Mouse (Mus musculus) heart, adult 2 months (tissue): ENCODE measurements around the gene Tcte1.

ENCODE experiments used
- CTCF ChIP-seq: fragments of 200-600 bp; IDR thresholded peaks from 2 replicates; pipeline ENCODE4 v1.8.1; 2022; ENCODE audit warnings: antibody characterized with exemption, mild to moderate bottlenecking, moderate library complexity
- EP300 ChIP-seq: fragments of 200-500 bp; IDR thresholded peaks from 2 replicates; pipeline ENCODE4 v1.6.1; 2011; ENCODE audit warnings: low read depth, low read length, control low read depth; ENCODE audit not compliant: insufficient read depth
- POLR2A ChIP-seq: fragments of 200-500 bp; IDR thresholded peaks from 2 replicates; pipeline ENCODE4 v1.6.1; 2011; ENCODE audit warnings: mild to moderate bottlenecking, low read depth, low read length, control low read depth; ENCODE audit not compliant: insufficient read depth

DNA sequence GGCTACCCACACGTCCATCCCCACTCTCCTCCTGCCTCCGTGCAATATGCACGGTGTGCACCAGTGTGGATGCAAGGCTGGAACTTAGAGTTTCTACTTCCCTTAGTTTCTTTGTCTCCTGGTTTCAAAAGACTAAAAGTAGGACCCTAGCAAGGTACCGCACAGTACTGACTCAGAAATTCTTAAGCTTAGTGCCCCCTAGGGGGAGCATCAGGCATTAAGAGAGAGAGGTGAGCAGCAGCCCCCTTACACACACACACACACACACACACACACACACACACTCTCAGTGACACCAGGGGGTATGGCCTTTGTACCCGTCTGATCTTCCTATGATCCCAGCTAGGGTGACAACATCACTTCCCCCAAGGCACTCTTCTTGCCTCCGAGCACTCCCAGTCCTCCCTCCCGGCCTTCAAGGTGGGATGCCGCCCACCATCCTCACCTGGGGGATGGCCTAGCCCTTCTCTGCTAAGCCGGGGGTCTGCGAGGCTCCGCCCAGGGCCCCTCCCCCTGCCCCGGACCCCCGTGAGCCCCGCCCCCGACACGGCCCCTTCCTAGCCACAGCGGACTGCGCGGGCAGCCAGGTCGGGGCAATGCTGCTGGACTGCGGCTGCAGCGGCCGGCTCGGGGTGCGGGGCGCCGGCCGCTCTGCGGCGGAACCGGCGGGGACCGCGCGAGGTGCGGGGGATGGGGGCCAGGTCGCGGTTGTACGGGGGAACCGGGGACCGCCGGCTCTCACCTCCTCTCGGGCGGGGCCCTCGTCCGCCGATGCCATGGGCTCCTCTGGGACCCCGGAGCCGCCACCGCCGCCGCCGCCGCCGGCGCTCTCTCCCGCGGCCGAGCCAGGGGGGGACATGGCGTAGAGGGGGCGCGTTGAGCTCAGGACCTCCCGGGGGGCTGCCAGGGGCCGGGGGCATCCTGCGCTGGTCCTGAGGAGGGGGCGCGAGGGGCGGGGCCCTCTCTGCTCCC lies 25.6 kb downstream of the Tcte1 start:
- TF ChIP-seq CTCF (peak; percentile 26), POLR2A (no peak), EP300 (no peak)
